Mouse (Mus musculus): Measurements from ENCODE around the gene Ap5s1.

The Ap5s1 gene

DNA sequence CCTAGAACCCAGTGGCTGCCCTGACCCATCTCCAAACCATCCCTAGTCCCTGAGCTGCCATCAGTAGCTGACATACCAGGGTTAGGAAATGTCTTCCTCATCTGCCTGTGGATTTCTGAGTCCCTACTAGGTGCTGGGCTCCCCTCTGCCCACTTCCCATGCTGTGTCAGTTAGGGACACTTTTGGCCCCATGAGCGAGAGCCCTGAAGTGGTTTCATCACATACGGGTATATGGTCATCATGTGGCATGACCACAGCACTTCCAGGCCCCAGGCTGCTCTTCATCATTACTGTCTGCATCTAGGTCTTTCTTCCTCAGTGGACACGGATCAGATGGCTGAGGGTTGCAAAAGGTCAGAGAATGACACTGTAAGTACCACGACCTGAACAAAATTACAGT lies at the start of gene Ap5s1:
Gene Ap5s1, plus strand, starts transcription at position 301 of the 400 bp plus-strand sequence.
- DNase-seq (ENCODE audit: extremely low read depth, low read depth), result no peak

DNA sequence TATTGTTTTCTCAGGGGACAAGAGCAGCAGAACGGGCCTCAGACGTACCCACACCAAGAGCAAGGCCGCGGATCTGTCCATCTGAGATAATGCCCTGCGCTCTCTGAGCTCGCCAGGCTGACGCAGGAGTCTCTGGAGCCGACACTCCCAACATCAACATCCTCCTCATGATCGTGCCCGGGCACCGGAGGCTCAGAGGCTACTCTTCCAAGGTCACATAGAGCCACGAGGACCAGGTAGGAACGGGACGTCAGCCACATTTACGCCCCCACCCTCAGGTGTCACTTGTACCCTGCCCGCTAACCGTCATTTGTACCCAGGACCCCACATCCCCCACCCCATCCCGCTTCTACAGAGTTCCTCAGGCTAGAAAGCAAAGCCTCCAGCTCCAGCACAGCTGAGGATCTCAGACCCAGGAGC lies 47.4 kb upstream of the Ap5s1 start:
- no peak for DNase-seq (ENCODE audit: extremely low read depth, low read depth)

DNA sequence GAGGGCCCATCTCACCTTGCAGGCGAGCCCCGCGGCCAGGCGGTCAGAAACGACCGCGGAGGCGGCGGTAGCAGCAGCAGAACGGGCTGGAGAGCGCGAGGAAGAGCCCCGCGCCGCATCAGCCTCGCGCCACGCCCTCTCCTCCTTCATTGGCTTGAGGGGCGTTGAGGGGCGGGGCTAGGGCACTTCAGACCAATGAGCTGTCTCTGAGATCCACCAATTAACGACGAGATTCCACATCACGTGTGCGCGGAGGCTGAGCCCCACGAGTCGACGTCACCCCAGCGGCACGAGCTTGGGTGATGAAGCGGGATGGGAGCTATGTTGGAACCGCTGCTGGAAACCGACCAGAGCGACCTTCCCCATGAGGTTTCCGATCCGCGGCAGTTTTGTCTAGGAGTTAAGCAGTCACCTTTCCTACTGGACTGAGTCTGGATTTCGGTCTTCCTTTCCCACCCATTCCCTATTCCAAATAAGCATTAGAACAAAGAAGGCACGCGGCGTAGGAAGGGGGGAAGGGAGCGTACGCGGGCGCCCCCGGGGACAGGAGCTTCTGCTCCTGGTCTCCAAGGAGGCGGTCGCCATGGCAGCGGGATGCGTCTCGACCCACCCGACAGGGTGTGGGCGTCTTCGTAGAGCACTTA lies 46.8 kb upstream of the Ap5s1 start, which contains the start of gene 1700037H04Rik:
Gene 1700037H04Rik, minus strand, starts transcription at position 144 of the 644 bp plus-strand sequence.
- peak; percentile 93 for DNase-seq (ENCODE audit: extremely low read depth, low read depth)

DNA sequence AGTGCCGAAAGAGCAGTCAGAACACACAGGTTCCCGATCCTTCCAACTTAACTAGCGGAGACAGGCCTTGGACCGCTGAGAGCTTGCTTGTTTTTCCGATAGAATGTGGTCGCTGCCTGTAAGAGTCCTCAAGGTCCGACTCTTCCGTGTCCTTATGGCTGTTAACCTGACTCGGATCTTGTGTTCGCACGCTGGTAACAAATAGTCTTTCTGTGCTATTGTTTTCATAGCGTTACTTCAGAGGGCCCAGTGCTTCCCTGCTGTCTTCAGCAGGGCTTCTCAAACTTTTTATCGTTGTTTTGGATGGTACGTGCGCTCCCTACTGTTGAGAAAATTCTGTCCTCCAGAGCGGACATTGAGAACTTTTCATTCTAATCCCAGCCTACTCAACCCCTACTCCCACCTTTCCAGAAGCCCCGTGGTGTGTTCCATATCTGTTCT lies 46.2 kb upstream of the Ap5s1 start:
- DNase-seq (ENCODE audit: extremely low read depth, low read depth), result peak; percentile 39

DNA sequence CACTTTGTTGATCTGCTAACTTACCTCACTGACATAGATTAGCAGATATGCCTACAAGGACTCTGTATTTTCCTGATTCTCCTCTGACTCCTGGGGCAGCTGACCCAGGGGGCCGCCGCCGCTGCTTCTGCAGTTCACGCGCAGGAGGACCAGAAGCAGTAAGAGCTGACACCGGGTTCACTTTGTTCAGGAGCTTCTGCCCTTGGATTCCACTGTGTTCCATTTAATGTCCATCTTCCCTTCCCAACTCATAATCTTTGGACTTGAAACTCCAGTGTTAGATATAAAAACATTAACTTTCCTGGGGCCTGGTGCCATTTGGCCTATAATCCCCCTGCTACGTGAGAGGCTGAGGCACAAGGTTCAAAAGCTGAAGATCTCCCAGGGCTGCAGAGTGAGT lies 43.0 kb upstream of the Ap5s1 start:
- DNase-seq (ENCODE audit: extremely low read depth, low read depth), result no peak

DNA sequence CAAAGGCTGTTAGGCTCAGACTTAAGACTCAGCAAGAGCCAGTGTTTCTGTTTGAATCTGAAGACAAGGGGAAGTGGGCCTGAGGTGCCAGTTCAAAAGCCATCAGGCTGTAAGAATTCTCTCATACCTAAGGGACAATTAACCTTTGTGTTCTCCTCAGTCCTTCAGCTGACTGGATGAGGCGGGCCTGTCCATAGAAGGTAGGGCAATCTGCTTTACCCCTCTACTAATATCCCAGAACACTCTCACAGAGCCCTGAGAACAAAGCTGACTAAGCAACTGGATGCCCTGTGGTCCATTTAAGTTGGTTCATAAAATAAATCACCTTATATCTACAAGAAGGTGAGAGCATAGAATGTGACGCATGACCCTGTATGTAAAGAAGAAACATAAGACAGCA lies 40.7 kb upstream of the Ap5s1 start:
- DNase-seq (ENCODE audit: extremely low read depth, low read depth), result no peak

DNA sequence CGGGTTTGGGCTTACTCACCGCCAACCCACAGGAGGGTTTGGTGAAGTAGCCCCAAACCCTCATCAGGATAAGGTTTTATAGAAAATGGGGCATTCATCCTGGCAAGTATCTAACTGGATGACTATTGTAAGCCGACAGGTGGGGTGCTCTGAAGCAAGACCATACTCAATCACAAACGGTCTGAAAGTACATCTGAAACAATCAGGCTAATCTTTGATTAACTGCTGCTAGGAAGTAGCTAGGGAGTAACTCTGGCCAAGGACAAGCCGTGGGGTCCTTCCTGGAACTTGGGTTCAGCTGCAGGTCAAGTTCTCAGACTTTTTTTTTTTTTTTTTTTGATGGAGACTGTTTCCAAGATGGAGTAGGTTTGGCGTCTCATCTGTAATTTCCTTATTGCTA lies 38.9 kb upstream of the Ap5s1 start:
- no peak for DNase-seq (ENCODE audit: extremely low read depth, low read depth)

DNA sequence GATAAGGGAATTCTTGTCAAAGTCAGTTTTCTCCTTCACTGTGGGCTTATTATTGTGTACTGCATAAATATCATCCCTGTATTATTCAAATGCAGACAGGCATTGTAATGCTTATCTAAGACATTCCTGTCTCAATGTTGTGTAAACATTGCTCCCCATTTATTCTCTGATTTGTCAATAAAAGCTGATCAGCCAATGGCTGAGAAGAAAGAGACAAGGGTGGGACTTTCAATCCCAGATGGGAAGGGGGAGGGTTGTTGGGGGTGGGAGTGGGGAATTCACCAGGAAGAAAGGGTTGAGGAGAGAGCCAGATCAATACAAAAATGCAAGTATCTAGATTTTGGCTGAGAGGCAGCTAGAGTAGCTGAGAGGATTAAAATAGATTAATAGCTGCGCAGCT lies 38.0 kb upstream of the Ap5s1 start:
- DNase-seq (ENCODE audit: extremely low read depth, low read depth), result no peak

DNA sequence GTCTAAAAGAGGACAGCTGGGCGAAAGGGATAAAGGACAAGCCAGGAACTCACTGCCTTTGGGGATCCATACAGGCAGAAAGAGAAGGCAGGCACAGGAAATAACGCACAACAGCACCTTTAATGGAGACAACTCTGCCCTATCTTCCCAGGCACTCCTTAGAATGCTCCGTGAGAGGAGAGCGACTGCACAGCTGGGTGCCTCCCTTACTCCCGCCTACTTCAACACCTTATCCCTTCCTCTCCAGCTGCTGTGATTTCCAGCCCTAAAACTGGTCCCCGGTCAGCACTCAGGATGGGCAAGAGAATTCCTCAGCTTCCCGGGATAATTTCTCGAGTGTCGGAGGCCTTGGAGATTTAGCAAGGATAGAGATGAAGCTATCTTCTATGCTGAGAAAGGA lies 35.9 kb upstream of the Ap5s1 start:
- no peak for DNase-seq (ENCODE audit: extremely low read depth, low read depth)

DNA sequence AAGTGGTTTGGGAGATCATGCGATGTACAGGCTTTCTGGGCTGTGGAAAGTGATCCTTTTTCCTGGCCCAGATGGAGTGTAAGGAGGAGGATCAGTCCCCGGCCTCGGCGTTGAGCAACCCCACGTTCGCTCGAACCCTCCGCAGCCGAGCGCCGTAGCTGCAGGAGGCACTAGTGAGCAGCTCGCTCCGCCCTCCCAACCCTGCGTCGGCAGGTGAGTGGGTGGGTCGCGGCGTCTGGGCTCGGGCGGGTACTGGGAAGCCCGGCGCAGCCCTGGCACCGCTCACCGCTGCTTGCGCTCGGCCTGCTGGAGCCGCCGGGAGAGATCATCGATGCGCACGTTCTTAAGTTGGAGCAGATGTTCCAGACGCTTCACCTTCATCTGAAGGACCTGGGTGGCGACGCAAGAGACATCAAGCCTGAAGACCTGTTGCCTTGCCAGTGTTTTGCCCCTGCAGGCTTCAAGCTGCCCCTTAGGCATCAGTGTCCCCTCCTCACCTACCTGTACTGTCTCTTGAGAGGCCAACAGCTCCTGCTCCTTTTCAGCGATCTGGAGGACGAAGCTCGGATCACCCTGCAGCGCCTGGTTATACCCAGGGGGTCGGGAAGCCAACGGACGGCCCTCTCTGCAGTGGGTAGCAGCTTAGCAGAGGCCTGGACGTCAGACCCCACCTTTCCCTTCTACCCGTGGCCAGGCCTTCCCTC lies 35.3 kb upstream of the Ap5s1 start:
- no peak for DNase-seq (ENCODE audit: extremely low read depth, low read depth)

DNA sequence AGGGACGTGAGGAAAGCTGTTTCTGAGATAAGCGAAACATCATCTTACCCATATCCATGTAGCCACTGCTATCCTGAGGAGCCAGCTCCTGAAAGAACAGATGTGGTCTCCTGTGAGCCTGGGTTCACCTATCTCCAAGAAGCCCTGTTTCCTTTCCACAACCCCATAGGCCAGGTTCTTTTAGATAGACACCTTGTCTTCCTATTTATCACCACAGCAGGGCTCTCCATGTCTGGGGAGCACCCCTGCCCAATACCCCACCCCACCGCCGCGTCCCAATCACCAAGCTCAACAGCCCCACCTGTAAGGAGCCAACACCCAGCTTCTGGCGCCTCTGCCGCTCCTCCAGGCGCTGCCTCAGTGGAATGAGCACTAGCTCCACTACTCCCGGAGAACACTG lies 34.6 kb upstream of the Ap5s1 start:
- DNase-seq (ENCODE audit: extremely low read depth, low read depth), result no peak

DNA sequence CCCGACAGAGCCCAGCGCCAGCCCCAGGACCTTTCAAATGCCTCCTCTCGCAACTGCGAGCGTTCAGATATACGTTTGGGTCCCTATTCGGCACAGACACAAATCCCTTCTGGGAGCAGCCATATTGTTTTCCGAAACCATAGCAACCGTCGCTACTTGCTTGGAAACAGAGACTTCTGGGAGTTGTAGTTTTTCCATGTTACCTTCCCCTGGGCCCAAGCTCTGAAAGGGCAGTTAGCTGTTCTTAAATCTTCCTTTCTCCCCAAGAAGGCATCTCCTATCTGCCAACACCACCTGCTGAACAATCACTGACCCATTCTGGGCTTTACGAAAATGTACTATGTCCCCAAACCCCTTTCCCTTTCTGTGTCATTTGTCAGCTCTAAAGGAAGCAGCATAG lies 32.2 kb upstream of the Ap5s1 start:
- peak; percentile 78 for DNase-seq (ENCODE audit: extremely low read depth, low read depth)

DNA sequence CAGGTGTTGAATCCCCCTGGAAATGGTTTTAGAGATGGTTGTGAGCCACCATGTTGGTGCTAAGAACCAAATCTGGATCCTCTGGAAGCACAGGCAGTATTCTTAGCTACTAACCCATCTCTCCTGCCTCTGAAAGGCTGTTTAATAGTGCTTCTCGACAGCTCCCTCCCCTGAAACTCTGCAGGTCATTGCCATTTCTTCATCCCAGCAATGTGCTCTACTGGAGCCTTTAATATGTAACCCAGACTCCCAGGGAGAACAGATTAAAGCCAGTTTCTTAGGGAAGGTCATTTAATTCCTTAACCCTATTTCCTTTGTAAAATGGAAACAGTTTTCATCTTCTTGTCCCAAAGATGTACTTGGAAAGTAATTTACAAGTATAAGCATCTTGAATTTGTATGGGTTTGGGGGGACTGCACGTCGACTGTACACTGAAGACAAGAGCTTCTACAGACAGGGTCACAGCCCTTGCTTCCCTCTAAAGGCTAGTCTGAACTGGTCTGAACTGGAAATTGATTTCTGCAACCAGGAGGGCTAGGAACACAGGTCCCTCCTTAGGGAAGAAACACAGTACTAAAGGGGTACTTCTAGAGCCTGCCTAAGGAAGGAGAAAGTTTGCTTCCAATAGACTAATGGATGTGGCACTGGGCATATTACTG lies 31.5 kb upstream of the Ap5s1 start:
- no peak for DNase-seq (ENCODE audit: extremely low read depth, low read depth)

DNA sequence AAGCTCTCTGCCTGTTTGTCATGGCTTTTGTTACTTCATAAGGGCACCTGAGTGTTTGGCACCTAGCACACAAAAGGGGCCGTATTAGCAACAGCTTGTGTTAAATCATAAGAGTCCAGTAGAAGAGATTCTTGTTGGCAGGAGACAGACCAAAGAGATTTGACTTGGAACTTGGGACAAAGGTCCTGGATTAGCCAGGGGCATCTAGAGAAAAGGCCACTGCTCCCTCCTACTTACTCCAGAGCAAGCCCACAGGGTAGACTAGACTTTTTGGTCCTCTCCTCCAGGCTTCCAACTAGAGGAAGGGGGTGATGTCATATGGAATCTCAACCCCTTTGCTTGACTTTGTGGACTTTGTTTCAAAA lies 31.0 kb upstream of the Ap5s1 start:
- no peak for DNase-seq (ENCODE audit: extremely low read depth, low read depth)

DNA sequence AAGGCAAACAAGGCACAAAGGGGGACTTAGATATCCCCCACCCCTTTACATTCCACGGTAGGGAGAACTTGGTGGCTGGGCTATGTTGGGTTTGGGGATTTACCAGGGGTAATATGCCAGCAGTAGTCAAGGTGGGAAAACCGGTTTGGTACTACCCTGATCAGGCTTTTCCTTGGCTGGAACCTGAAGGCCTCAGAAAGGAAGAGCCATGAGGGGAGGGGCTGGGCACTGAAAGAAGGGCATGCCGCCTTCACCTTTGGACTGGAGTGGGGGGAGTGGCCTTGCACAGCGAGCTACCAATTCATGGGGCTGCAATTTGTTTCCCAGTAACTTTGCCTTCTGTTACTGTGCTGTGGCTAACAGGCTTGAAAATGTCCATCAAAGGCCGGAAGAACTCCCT lies 30.4 kb upstream of the Ap5s1 start:
- DNase-seq (ENCODE audit: extremely low read depth, low read depth), result no peak

DNA sequence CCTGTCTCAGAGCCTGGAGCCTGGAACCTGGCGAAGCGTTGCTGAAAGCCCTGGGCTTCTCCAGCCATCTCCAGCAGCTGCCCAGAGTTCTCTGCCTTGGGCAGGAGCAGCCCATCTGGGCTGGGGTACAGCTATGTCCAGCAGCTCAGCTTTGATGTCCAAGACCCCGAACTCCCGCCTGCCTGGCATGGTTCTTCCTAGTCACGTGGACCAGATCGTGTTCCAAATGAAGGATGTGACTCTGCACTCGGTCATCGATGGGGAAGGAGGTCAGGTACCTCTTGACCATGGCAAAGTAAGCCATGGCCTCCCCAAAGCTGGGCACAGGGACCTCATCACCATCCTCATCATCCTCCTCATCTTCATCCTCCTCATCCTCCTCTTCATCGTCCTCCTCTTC lies 28.9 kb upstream of the Ap5s1 start:
- no peak for DNase-seq (ENCODE audit: extremely low read depth, low read depth)

DNA sequence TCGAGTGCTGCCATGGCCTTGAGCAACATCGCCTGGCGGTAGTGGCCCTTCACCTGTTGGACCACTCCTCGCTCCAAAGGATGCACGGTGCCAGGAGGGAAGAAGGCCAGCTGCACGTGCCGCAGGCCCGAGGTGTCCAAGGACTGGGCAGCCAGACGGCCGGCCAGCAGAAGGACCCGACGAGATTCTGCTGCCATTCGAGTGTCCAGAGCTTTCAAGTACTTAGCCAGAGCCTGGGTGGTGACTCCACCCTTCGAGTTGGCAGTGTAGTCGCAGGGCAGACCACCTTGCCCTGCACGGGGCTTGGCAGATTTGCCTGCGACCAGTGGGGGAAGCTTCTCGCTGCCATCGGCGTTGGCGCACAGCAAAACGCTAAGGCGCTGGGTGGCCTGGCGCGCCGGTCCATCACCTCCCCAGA lies 28.0 kb upstream of the Ap5s1 start:
- no peak for DNase-seq (ENCODE audit: extremely low read depth, low read depth)

DNA sequence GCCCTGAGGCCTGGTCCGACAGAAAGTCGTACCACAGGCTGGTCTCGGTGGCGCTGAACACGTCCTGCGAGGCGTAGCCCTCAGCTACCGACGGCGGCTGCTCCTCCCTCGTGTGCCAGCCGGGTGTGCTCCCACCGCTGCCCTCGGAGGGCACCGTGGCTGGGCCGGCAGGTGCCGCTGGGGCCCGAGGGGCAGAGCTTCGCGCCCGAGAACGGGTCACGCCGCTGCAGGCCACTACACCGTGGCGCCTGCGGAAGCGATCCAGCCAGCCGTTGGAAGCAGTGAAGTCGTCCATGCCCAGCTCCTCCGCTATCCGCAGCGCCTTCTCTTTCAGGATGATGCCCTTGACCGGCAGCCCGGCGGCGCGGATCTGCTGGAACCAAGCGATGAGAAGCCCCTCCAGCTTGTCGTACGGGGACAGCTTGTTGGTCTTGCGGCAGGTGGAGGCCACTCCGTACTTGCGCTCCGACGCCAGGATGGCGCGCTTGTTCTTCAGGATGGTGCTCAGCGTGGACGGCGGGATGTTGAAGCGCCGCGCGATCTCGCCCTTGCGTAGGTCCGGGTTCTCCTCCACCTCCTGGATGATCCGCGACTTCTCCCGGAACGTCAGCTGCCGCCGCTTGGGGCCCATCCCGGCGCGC lies 27.5 kb upstream of the Ap5s1 start:
- no peak for DNase-seq (ENCODE audit: extremely low read depth, low read depth)

DNA sequence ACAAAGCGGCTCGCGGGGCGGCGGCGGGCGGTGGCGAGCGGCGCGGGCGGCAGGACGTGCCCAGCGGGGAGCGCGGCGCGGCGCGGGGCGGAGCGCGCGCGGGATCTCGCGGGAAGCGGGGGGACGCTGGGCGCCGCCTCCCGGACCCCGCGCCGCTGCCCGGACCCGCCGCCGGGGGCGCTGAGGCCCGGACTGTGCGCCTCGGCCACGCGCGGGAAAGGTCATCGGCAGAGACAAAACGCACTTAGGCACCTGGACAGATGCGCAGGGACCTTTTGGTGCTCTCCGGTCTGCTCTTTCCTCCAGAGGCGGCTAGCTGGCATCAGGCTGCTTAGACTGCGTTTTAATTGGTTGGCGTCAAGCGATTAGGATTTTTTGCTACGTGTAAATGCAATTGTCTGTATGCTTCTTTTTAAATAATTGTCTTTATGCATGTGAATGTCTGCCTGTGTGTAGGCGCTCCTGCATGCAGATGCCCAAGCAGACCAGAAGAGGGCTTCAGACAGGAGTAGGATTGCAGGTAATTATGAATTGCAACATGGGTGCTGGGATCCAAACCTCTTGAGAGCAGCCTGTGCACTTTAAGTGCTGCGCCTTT lies 26.8 kb upstream of the Ap5s1 start, which contains the start of gene Cenpb:
Gene Cenpb, minus strand, starts transcription at position 78 of the 598 bp plus-strand sequence.
- peak; percentile 77 for DNase-seq (ENCODE audit: extremely low read depth, low read depth)

DNA sequence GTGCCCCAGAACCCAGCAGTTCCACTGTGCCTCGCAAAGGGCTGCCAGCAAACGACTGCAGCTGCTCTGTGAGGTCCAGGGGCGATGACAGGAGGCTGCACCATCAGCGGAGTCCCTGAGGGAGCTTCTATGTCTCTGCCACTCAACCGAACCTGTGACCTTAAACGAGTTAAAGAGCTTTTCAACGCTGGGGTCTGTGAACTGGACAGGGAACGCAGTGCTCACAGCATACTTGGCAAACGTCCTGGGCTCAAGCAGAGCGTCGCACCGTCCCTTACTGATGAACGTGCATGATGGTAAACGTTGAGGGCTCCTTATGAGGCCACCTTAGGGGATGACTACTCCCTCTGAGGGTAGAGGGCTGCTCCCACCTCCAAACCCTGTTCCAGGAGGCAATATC lies 20.5 kb upstream of the Ap5s1 start:
- no peak for DNase-seq (ENCODE audit: extremely low read depth, low read depth)

DNA sequence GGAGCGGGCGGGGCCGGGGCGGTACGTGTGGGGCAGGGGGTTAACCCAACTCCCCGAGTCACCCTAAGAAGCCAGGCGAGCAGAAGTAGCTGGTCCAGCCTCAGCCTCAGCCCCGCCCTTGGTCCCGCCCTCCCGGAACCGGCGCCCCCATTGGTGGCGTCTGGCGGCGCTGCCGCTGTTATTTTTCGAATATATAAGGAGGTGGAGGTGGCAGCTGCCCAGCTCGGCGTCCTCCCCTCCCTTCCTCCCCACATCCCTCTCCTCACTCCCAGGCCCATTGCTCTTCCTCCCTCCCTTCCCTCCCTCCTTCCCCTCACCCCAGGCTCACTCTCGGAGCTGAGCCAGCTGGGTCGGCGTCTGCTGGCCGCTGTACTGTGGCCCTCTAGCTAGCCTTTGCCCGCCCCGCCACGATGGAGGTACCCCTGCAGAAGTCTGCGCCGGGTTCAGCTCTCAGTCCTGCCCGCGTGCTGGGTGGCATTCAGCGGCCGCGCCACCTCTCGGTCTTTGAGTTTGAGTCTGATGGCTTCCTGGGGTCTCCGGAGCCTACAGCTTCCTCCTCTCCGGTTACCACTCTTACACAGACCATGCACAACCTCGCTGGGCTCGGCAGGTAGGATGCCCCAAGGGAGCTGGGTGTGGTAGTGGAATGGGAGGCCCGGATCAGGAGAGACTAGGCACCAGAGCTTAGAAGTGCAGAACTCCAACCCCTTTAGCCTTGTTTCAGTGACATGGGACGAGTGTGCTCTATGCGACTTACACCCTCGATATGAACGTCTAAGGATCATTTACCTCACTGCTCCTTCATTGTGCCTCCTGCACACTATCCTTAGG lies 19.9 kb upstream of the Ap5s1 start, which contains the start of the genes Cdc25b and Spef1:
Gene Cdc25b, plus strand, starts transcription at position 179 of the 831 bp plus-strand sequence.
Gene Spef1, minus strand, starts transcription at position 512 of the 831 bp plus-strand sequence.
- peak; percentile 79 for DNase-seq (ENCODE audit: extremely low read depth, low read depth)
